Mouse (Mus musculus) urinary bladder, postnatal 14 days (tissue): ENCODE measurements around the gene Bcr.
A peak's percentile ranks its signal among the peaks of the same experiment; 100 is the strongest.

Experiments used
- DNase-seq: peaks from one replicate; pipeline ENCODE4 v3.0.0; 2021; ENCODE audit warnings: low spot score

The Bcr gene

GRCm38 (mm10) chr10:75094338-75094737, 33.9 kb downstream of the Bcr start:
- no peak for DNase-seq

- DNase-seq = no peak
Observed at GRCm38 (mm10) chr10:75095216-75095615, 34.8 kb downstream of the Bcr start.

- DNase-seq = no peak
Observed at GRCm38 (mm10) chr10:75098446-75099183, 38.2 kb downstream of the Bcr start.

GRCm38 (mm10) chr10:75100298-75100697, 39.9 kb downstream of the Bcr start:
- DNase-seq = peak; percentile 26

GRCm38 (mm10) chr10:75103502-75103901, 43.1 kb downstream of the Bcr start:
- DNase-seq = no peak

GRCm38 (mm10) chr10:75104191-75105098, 44.1 kb downstream of the Bcr start:
- peak; percentile 61 for DNase-seq

GRCm38 (mm10) chr10:75105099-75105461, 44.7 kb downstream of the Bcr start:
- DNase-seq = peak; percentile 80

- no peak for DNase-seq
Observed at GRCm38 (mm10) chr10:75105687-75106086, 45.3 kb downstream of the Bcr start.

GRCm38 (mm10) chr10:75106940-75107381, 46.6 kb downstream of the Bcr start:
- no peak for DNase-seq

- no peak for DNase-seq
Observed at GRCm38 (mm10) chr10:75108092-75108491, 47.7 kb downstream of the Bcr start.

GRCm38 (mm10) chr10:75111446-75112201, 51.2 kb downstream of the Bcr start:
- DNase-seq = no peak

GRCm38 (mm10) chr10:75112405-75112804, 52.0 kb downstream of the Bcr start:
- no peak for DNase-seq

- peak; percentile 43 for DNase-seq
Observed at GRCm38 (mm10) chr10:75113620-75114019, 53.2 kb downstream of the Bcr start.

- peak; percentile 44 for DNase-seq
Observed at GRCm38 (mm10) chr10:75115240-75115639, 54.8 kb downstream of the Bcr start.

- DNase-seq = peak; percentile 41
Observed at GRCm38 (mm10) chr10:75116842-75117457, 56.6 kb downstream of the Bcr start.

GRCm38 (mm10) chr10:75118444-75118843, 58.1 kb downstream of the Bcr start:
- DNase-seq = peak; percentile 26

- DNase-seq = peak; percentile 57
Observed at GRCm38 (mm10) chr10:75119396-75119795, 59.0 kb downstream of the Bcr start.

- no peak for DNase-seq
Observed at GRCm38 (mm10) chr10:75120176-75120575, 59.8 kb downstream of the Bcr start.

- DNase-seq = peak; percentile 28
Observed at GRCm38 (mm10) chr10:75121028-75121427, 60.6 kb downstream of the Bcr start.

- DNase-seq = no peak
Observed at GRCm38 (mm10) chr10:75125577-75125976, 65.2 kb downstream of the Bcr start.

GRCm38 (mm10) chr10:75129283-75129710, 68.9 kb downstream of the Bcr start:
- peak; percentile 88 for DNase-seq
